Mouse (Mus musculus) midbrain, embryonic 12.5 days (tissue): ENCODE data around the gene Gm45208. TPM values are rescaled to one million over a fixed set of nuclear protein-coding genes. Genes with fewer than 3 reads are reported as not detected.

Experiments
- ATAC-seq: fragments of 200-750 bp; cut with Nextera tagmentation; 2 replicates; pipeline ENCODE4 v1.8.0; 2017; ENCODE audit warnings: low read depth, moderate TSS enrichment, moderate library complexity; ENCODE audit not compliant: low FRiP score
- H3K27ac ChIP-seq: fragments of 300-500 bp; sonication (generic); replicated peaks from 2 replicates; pipeline ENCODE4 v1.5.1; 2016; ENCODE audit warnings: mild to moderate bottlenecking
- H3K27me3 ChIP-seq: fragments of 300-500 bp; sonication (generic); 2 replicates; pipeline ENCODE4 v1.6.1; 2016; ENCODE audit warnings: mild to moderate bottlenecking
- H3K36me3 ChIP-seq: fragments of 300-500 bp; sonication (generic); 2 replicates; pipeline ENCODE4 v1.6.1; 2016
- H3K4me1 ChIP-seq: fragments of 300-500 bp; sonication (generic); 2 replicates; pipeline ENCODE4 v1.6.1; 2016
- H3K4me2 ChIP-seq: fragments of 300-500 bp; sonication (generic); replicated peaks from 2 replicates; pipeline ENCODE4 v1.6.1; 2016; ENCODE audit warnings: mild to moderate bottlenecking, moderate library complexity
- H3K4me3 ChIP-seq: fragments of 300-500 bp; sonication (generic); 2 replicates; pipeline ENCODE4 v1.5.1; 2016; ENCODE audit warnings: mild to moderate bottlenecking
- H3K9ac ChIP-seq: fragments of 300-500 bp; sonication (generic); replicated peaks from 2 replicates; pipeline ENCODE4 v1.6.1; 2016; ENCODE audit warnings: mild to moderate bottlenecking, moderate library complexity
- H3K9me3 ChIP-seq: fragments of 300-500 bp; sonication (generic); 2 replicates; pipeline ENCODE4 v1.6.1; 2016; ENCODE audit warnings: mild to moderate bottlenecking
- WGBS: fragments of 180-500 bp; shearing (Covaris S2); methylation state at CpG from one replicate; pipeline ENCODE4 v1.1.7; 2016; 5-methylcytosine and 5-hydroxymethylcytosine counted together
- polyA plus RNA-seq: library from polyadenylated mRNA; unstranded; fragments of >200 nt; fragmentation: Nextera tagmentation; extraction: Ambion mirVana; gene quantifications from 2 replicates; pipeline ENCODE4 v1.2.1, GENCODE M21; 2016

Gene Gm45208
- polyA plus RNA-seq, 1 experiment from 2014 or later: not detected

DNA sequence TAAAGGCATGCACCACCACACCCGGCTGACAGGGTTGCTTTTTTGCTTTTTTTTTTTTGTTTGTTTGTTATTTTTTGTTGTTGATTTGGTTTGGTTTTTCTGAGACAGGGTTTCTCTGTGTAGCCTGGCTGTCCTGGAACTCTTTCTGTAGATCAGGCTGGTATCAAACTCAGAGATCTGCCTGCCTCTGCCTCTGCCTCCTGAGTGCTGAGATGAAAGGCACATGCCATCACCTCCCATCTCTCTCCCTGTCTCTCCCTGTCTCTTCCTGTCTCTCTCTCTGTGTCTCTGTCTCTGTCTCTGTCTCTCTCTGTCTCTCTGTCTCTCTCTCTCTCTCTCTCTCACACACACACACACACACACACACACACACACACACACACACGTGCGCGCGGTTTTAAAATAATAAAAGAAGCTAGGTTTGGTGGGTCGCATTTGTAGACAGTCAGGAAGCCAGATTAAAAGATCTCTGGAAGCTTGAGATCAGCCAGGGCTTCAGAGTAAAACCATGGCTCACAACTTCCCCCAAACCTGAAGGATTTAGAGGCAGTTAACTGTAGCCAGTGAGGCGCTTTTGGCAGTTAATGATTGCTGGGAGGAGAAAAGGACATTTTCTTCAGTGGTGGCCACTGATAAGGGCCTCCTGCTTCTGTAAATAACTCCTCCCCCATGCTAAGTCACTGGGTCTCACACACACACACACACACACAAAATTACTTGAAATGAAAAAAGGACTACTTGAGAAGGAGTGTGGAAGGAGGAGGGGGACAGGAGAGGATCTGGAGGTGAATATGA lies 56.6 kb downstream of the Gm45208 start:
- Histone ChIP-seq H3K9ac (no peak overlapping the region), H3K36me3 (peaks cover 4% of the 10 kb centered on the region), H3K4me2 (no peak overlapping the region), H3K4me1 (no peaks in the 10 kb centered on the region), H3K4me3 (no peak overlapping the region), H3K9me3 (no peaks in the 10 kb centered on the region), H3K27ac (no peak overlapping the region), H3K27me3 (no peaks in the 10 kb centered on the region)
- 73% methylated on average over 7 of the region's 7 CpGs for WGBS
- ATAC-seq: no peak

- 15% methylated on average over 3 of the region's 3 CpGs for WGBS
- Histone ChIP-seq H3K4me1 (no peaks in the 10 kb centered on the region), H3K27ac (no peak overlapping the region), H3K36me3 (no peaks in the 10 kb centered on the region), H3K9me3 (no peaks in the 10 kb centered on the region), H3K27me3 (no peaks in the 10 kb centered on the region), H3K4me2 (no peak overlapping the region), H3K9ac (no peak overlapping the region), H3K4me3 (no peak overlapping the region)
- no peak for ATAC-seq
These were observed 57.2 kb downstream of the Gm45208 start for GRCm38 (mm10) chrX:7779294-7779693.

Other genes with a start within 250 kb of the Gm45208 start
- gene Foxp3, start 148.6 kb upstream of the Gm45208 start, polyA plus RNA-seq: 0.09 and 0.13 TPM in 2 replicates
- gene Ppp1r3f, start 148.0 kb upstream of the Gm45208 start, polyA plus RNA-seq: 4.9 and 5.7 TPM in 2 replicates
- gene Ccdc22, start 116.7 kb upstream of the Gm45208 start, polyA plus RNA-seq: 30.3 and 30.8 TPM in 2 replicates
- not detected in 2 replicates for gene Cacna1f, start 115.2 kb upstream of the Gm45208 start, polyA plus RNA-seq
- gene Syp, start 83.8 kb upstream of the Gm45208 start, polyA plus RNA-seq: 39.9 and 40.8 TPM in 2 replicates
- 2.6 and 2.7 TPM in 2 replicates for gene Prickle3, start 65.0 kb upstream of the Gm45208 start, polyA plus RNA-seq
- 29.2 and 33.2 TPM in 2 replicates for gene Plp2, start 50.9 kb upstream of the Gm45208 start, polyA plus RNA-seq
- gene Magix, start 41.0 kb upstream of the Gm45208 start, polyA plus RNA-seq: 0.09 TPM in 1 of 2 replicates, not detected in the other
- gene Gpkow, start 25.1 kb upstream of the Gm45208 start, polyA plus RNA-seq: 43.6 and 45.7 TPM in 2 replicates
- 26.4 and 27.0 TPM in 2 replicates for gene Wdr45, start 7.9 kb upstream of the Gm45208 start, polyA plus RNA-seq
- 88.8 and 89.2 TPM in 2 replicates for gene Praf2, start 6.2 kb downstream of the Gm45208 start, polyA plus RNA-seq
- gene Ccdc120, start 28.7 kb downstream of the Gm45208 start, polyA plus RNA-seq: 27.5 and 34.1 TPM in 2 replicates
- 37.6 and 39.1 TPM in 2 replicates for gene Tfe3, start 40.3 kb downstream of the Gm45208 start, polyA plus RNA-seq
- 78.3 and 80.8 TPM in 2 replicates for gene Gripap1, start 67.5 kb downstream of the Gm45208 start, polyA plus RNA-seq
- 0.96 and 1.5 TPM in 2 replicates for gene Kcnd1, start 100.0 kb downstream of the Gm45208 start, polyA plus RNA-seq
- 63.2 and 68.3 TPM in 2 replicates for gene Otud5, start 119.1 kb downstream of the Gm45208 start, polyA plus RNA-seq
- 19.2 and 19.7 TPM in 2 replicates for gene Pim2, start 156.0 kb downstream of the Gm45208 start, polyA plus RNA-seq
- gene Slc35a2, start 161.8 kb downstream of the Gm45208 start, polyA plus RNA-seq: 31.0 and 31.4 TPM in 2 replicates
- gene Pqbp1, start 177.0 kb downstream of the Gm45208 start, polyA plus RNA-seq: 177 and 180 TPM in 2 replicates
- 156 and 160 TPM in 2 replicates for gene Timm17b, start 177.1 kb downstream of the Gm45208 start, polyA plus RNA-seq
- not detected in 2 replicates for gene Gm10491, start 185.6 kb downstream of the Gm45208 start, polyA plus RNA-seq
- not detected in 2 replicates for gene Gm10490, start 187.3 kb downstream of the Gm45208 start, polyA plus RNA-seq
- gene Pcsk1n, start 197.6 kb downstream of the Gm45208 start, polyA plus RNA-seq: 77.5 and 87.2 TPM in 2 replicates
- not detected in 2 replicates for gene Eras, start 206.4 kb downstream of the Gm45208 start, polyA plus RNA-seq
- gene Hdac6, start 225.6 kb downstream of the Gm45208 start, polyA plus RNA-seq: 80.1 and 87.9 TPM in 2 replicates